Mouse (Mus musculus): ENCODE results near the gene Tep1. TPM values are rescaled to one million over a fixed set of nuclear protein-coding genes. Genes with fewer than 3 reads are reported as not detected.
"Not testable (repeated sequence)": the region's sequence is repeated elsewhere in the genome, so short reads cannot be mapped to it uniquely, and the experiment has no call there.

The Tep1 gene
- 27.1 and 28.2 TPM in 2 replicates for total RNA-seq (2021)
- long read RNA-seq, partial matches to known transcripts = 3 of 6 reads
- long read RNA-seq, other reads (novel, unspliced or antisense) = 3 of 6 reads

DNA sequence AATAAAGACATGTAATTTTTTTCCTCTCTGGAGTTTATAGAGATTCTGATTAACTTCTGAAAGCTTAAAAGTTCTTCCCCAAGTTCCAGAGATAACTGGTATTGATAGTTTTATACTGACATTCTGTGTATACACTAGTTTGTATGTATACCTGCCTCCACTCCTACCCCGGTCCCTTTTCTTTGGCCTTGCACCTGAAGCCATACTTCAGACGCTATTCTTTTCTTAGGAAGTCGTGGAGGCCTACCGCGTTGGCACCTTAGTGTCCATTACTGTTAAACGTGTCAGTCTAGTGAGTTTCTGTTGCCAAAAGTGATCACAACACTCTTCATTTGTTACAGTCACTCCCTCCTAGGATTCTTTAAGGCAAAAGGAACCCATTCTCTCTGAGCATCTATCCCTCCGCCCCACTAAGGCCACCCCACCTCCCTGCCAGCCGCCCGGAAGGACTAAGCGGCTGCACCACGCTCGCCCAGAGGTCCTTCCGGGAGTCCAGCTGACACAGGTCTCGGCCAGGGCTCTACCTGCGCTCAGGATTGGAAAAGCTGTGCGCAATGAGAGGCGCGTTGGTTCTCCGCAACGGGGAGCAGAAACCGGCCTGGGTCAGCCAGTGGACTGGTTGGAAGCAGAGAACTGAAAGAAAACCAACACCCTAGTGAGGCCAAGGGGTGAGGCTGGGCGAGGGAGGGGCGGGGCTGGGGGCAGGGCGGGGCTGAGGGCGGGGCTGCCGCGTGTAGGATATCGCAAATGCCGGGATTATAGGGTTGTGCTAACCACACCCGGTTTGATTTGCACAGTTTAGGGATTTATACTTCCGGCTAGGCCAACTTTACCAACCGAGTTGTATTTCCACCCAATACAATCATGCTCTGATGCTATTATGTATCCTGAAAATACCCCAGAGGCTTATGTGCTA, at the start of gene Tep1:
TSS of gene Tep1 (minus strand) at position 672 of the 916 bp plus-strand sequence.
- DNase-seq = peak; percentile 68

DNA sequence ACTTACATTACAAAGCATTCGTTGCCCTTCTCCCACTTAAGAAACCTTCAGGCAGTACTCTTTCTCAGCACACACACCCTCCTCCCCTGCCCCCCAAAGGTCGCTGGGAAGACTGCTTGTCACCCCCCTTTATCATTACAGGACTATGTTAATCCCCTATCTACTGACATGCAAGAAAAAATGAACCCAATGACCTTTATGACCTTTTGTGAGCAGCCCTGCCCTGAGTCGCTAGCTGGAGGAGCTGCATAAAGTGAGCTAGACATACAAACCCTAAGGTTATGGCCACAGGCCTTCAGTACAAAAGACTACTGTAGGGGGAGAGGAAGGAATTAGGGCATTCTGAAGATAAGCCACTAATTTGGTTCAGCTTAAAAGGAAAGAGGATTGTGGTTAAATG, 41.0 kb upstream of the Tep1 start:
- no peak for DNase-seq

DNA sequence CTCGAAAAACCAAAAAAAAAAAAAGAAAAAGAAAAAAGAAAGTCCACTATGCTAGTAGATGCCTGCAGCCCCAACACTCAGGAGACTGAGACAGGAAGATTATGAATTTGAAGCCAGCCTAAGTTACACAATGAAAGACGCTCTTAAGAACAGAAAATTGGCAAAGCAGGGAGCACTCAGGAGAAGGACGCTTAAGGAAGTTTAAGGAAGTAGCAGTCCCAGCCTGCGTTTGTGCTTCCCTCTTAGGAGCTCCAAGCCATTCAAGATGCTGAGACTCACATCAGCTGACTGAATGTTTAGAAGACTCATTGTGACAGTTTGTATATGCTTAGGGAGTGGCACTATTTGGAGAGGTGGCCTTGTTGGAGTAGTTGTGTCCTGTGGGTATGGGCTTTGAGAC, 37.8 kb upstream of the Tep1 start:
- no peak for DNase-seq

DNA sequence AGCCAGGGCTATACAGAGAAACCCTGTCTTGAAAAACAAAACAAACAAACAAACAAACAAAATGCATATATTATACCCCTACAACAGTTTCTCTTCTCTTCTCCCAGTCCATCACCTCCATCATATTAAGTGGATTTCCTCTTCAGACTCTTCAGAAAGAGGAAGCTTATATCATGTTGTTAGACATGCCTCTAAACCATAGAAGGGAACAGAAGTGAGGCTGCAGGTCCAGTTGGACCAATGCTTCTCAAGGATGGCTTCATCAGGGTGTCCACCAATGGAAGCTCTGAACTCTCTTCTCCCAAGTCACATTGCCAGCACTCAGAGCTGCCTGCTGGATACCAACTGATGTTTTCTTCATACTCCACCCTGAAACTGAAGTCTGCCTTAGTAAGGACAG, 35.0 kb upstream of the Tep1 start:
- not testable (repeated sequence) for DNase-seq

DNA sequence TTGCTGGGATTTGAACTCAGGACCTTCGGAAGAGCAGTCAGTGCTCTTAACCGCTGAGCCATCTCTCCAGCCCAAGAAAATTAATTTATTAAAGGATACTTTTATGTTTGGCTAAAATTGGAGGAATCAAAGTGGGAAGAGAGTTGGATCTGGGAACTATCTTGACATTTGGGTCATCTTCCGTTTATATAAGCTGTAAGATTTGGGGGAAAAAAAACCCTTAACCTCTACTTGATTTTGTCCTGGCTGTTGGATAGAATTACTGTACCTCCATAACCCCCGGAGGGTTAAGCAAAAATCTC, 34.4 kb upstream of the Tep1 start:
- DNase-seq = no peak

DNA sequence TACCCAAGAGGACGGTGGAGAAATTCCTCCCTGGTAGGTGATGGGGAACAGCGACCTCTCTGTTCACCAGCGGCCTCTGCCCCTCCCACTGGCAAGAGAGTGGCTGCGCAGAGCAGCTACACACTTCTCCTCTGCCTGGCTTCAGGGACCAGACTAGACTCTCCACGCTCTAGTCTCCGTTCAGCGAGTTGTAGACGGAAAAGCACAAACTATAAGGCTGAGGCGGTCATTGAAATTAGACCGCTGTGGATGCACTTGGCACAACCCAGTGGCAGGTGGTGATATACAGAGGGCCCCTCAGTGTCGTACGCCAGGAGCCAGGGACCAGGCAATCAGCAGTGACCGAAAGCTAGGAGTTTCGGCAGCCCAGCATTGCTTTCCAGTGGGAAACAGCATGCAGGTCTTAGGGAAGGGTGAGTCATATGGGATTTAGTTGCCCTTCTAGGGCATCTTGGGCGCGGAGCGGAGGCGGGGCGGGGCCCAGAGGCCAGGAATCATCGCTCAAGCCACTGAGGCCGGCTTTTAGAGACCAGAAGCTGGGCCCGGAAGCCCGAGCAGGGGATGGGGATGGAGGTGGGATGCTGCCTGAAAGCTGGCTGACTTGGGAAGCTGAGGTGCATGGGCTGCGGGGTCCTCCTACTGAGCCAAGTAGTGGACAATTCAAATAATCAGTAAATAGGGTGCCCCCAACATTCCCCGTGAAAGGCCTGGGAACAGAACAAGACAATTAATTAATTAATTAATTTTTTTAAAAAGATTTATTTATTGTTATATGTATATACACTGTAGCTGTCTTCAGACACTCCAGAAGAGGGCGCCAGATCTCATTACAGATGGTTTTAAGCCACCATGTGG, 33.8 kb upstream of the Tep1 start:
- peak; percentile 38 for DNase-seq

DNA sequence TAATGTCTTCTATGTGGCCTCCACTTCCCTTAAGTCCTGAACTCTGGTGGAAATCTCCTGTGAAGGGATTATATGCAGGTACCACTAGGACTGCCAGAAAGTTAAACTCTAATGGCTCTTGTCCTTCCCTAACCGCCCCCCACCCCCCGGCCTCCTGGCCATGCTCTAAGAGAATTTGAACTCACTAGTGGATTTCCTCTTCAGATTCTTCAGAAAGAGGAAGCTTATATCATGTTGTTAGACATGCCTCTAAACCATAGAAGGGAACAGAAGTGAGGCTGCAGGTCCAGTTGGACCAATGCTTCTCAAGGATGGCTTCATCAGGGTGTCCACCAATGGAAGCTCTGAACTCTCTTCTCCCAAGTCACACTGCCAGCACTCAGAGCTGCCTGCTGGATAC, 27.6 kb upstream of the Tep1 start:
- not testable (repeated sequence) for DNase-seq

DNA sequence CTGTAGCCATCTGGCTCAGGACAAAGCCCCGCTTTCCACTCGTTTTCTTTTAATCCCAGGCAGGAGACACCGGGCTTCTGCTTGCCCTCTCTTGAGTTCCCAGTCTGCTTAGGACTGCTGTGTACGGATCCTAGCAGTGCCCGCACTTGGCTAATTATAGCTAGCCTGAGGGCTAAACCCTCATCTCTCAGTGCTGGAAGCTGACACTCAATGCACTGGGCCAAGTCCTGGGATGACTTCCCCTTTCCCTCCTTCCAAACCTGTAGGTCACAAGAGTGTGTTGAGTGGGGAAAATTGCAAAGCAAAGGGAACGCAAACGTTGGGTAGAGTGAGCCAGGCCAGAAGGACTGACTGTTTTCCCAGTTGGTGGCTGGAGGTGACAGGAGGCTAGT, 27.0 kb upstream of the Tep1 start, which contains the start of gene Klhl33:
TSS of gene Klhl33 (minus strand) at position 134 of the 392 bp plus-strand sequence.
- DNase-seq = no peak

DNA sequence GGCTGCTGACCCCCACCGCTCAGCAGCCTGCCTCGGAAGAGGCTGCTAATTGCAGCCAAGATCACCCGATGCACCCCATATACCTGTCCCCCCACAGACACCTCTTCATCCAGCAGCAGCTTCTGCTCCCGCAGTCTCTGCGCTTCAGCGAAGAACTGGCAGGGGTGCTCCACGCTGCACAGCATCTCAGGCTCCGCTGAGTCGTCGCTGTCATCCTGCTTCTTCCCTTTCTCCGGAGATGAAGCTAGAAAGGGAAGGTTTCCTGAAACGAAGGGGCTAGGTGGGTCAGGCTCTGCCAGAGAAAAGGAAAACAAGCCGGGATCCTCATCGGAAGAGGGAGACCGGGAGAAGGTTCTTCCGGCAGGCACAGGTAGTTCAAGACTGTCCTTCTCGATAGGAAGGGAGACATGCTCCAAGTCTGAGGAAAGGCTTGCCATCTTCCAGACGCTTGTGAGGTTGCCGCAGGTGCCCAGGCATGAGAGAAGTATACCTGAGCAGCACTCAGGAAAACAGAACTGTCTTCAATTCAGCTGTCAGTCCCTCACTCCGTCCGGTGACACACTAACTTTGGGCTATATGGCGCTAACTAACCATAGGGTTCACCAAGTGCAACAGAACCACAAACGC, 26.5 kb upstream of the Tep1 start:
- DNase-seq = peak; percentile 21

DNA sequence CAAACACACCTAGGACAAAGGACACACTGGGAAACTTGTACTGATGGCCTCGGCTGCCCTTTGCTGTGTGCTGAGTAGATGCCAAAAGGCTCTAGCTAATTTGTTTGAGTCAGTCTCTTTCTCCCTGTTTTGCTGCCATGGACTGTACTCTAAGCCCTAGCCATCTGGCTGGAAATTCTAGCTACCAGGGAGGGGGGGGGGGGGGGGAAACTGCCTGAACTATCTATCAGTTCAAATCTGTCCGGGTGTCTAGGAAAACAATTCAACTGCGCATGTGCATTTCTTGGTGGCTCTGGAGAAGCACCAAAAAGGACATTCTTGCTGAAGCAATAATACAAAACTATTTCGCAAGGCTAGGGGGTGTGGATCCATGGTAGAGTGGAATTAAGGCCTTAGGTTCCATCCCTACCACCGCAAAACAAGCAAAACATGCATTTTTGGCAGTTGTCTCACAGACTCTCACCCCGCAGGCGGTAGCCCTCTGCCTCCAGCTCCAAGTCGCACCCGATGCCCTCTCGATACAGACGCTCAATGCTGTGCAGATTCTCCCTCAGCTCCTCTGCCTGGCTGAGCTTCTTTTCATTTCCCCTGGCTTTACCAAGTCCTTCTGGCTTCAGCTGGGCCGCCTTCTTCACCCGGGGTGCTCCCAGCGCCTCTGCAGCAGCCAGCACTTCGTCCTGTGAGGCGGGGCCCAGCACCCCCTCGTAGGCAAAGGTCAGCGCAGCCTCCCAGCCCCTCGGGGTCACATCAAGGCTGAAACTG, 25.8 kb upstream of the Tep1 start:
- DNase-seq = peak; percentile 30

DNA sequence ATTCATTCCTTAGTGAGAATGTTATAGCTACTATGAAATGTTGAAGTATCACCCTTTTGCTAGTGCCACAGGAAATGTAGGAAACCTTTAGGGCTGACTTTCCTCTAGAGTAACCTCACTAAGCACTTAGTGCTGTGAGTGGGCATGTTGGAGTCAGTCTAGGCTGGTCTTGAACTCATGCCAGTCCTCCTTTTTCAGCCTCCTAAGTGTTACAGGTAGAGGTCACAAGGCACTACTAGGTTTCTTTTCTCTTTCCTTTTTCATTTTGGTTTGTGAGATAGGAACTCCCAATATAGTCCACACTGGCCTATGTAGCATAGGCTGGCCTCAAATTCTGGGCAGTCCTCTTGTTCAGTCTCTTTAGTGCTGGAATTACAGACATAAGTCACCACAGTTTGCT, 25.0 kb upstream of the Tep1 start:
- no peak for DNase-seq

DNA sequence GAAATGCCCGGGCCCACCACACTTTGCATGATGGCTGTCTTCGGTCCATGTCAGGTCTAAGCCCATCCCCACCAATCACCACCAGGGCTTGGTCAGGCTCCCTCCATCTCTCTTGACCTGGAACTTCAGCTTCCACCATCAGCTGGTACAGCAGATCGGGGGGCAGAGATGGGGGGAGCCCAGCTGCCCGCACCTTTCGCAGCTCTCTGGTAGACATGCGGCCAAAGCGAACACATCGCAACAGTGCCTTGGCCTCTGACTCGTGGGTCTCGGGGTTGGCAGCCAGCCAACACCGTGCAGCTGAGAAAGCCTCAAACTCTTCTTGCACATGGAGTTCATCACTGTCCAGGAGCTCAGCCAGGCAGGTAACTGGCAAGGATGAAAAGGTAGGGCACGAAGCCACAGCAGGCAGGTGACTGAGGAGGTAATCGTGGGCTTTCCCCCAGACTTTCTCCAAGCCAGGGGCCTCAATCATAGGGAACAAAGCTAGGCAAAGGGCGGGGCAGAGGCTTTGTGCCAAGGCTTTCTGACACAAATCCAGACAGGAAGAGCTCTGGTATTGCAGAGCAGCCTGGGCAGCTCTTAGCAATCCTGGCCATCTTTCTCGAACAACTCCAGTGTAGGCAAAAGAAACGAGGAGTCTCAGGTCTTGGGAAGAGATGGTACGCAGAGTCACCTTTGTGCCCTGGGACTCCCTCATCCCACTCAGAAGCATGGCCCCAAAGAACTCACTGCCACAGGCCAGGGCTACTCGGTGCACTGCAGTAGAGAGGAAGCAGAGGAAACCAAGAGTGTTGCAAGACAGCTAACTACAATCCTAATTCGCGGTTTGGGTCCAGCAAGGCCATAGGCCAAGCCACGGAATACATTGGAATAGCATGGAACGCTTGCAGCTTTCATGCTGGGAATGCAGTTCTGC, 22.4 kb upstream of the Tep1 start:
- peak; percentile 22 for DNase-seq

DNA sequence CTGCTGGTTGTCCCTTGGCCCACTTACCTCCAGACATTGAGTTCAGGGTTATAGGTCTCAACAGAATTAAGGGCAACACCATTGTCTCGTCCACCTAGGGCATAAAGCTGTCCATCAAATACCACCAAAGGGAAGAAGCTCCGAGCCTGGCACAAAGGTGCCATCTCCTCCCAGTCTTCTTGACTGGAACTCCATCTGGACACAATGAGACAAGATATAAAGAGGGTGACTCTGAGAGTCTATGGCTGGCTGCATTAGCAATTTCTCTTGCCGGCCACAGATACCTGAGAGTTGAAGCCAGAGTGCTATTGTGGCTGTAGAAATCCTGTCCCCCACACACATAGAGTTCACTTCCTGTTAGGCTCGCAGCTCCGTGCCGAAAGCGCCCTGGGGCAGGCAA, 21.7 kb upstream of the Tep1 start:
- DNase-seq = no peak

DNA sequence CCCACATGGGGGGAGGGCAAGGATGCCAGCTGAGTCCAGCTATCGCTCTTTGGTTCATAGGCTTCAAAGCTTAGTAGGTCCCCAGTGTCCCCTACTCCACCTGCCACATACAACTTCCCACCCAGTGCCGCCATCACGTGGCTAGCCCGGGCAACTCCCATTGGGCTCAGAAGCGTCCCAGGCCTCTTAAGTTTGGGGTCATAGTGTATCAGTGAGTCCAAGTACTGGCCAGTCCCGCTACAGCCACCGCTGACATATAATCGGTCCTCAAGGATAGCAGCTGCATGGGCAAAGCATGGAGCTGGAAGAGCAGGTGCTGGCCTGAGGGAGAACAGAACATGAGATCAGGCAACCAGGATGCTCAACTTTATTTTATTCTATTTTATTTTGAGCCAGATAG, 21.3 kb upstream of the Tep1 start:
- DNase-seq = no peak

DNA sequence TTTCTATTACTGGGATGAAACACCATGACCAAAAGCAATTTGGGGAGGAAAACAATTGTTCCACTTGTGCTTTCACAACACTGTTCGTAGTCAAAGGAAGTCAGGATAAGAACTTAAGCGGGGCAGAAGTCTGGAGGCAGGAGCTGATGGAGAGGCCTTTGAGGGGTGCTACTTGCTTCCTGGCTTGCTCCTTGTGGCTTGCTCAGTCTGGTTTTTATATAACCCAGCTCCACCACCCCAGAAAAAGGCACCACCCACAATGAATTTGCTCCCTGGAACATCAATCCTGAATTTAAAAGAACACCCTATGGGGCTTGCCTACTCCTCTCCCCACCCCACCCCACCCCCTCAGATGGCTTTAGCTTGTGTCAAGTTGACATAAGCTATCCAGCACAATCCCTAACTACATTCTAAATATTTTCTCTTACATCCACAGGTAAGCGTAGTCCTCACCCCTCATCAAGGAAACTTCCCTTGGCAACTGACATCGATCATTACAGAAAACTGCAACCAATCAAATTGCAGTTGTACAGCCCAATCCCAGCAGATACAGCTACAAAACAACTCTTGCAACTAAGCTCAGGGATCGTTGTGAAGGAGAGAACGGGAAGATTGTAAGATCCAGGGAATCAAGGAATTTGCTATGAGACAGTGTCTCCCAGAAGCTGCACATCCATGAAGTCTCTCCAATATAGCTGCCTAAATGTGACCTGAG, 6.0 kb upstream of the Tep1 start:
- no peak for DNase-seq

DNA sequence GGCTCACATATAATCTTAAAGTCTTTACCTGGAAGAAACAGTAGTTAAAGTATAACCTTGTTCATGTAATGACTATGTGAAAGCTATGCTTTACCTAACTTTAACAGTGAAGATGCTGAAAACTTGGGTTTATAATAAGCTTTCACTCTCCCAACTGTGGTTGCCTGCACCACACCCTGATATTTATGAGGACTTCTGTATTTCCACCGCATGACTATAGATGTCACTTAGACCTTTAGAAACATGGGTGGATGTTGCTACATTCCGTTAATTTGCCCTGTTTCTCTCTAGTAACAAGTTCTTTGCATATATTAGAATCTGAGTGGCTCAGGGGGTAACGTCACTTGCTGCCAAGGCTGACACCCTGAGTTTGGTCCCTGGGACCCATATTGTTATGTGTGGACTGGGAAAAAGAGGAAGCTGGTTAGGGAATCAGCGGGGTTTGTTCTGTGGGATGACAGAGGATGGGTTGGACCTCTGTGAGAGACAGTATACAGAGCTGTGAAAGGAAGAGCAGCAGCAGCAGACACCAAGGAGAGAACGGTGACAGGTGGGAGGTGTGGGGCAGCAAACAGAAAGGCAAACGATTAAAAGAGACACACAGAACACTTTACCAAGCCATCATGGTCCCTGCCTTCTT, 5.4 kb upstream of the Tep1 start:
- DNase-seq = no peak

DNA sequence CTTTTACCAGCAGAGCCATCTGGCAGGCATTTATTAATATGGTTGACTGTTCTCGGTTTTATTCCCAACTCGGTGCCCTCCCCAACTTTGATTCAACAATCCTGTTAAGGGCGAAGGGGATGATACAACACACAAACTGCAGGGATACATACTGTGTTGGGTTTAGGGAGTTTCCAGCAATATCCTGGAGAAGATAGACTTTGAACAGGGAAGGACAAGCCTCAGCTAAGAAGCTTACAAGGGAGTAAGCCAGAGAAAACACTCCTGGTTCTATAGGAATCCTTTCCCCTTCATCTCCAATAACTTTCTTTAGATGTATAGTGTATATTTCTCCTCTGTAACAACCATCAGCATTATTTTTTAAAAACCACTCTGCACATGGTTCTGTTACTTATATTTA, 4.8 kb upstream of the Tep1 start:
- no peak for DNase-seq

DNA sequence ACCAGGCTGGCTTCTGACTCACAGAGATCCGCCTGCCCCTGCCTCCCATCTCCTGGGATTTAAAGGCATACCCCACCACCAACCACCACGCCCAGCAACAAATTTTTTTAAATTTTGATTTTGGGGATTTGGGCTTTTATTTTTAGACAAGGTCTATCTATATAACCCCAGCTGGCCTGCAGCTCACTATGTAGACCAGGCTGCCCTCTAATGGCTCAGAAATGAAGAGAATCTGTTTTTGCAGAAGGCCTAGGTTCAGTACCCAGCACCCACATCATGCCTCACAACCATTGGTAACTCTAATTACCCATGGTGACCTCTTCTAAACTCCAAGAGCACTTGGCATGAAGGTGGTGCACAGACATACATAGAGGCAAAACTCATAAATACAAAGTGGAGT, 924 bp upstream of the Tep1 start:
- DNase-seq = no peak

DNA sequence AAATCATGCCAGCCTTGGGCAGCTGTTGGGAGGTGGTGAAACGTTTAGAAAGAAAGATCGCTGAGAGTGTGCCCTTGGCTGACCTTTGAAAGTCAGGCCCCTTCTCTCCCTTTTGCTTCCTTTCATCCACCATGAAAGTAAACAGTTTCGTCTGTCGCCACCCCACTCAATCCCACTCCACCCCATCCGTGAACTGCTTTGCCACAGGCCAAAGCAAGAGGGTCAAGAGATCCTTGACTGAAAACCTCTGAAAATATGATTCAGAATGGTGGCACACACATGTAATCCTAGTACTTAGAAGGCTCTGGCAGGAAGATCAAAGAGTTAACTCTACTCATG, 414 bp upstream of the Tep1 start:
- DNase-seq = no peak

DNA sequence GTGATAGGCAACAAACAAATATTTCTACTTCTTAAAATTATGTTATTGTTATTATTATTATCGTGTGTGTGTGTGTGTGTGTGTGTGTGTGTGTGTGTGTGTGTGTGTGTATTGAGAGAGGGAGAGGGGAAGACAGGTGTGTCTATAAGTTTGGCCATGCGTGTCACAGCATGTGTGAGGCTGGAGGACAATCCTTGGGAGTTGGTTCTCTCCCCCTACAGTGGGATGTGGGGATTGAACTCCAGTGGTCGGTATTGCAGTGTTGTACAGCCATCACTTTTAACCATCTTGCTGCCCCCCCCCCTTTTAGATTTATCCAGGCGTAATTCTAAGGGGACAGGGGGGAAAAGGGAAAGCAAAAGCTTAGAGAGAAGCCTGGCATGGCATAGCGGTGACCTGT, 1.7 kb downstream of the Tep1 start:
- DNase-seq = no peak
